Mouse (Mus musculus): ENCODE data around the gene Cdipt.

Cdipt gene

GRCm38 (mm10) chr7:126981601-126982000 is 5.9 kb downstream of the Cdipt start:
- peaks cover 43% of the 10 kb centered on the region for H3K36me3 ChIP-seq (ENCODE audit: insufficient read depth, low read length)
- TF ChIP-seq POU5F1 (IDR thresholded peaks at IDR 0.05; ENCODE audit: borderline replicate concordance, low read length) = no peak
- TF ChIP-seq NANOG (IDR thresholded peaks at IDR 0.05; ENCODE audit: borderline replicate concordance, low read length) = no peak
- no peak for TF ChIP-seq CTCF (conservative IDR thresholded peaks at IDR 0.05; ENCODE audit: low read length)
- no peaks in the 10 kb centered on the region for H3K27me3 ChIP-seq (ENCODE audit: insufficient read depth, low read length)
- H3K4me1 ChIP-seq (replicated peaks; ENCODE audit: low read depth, low read length) = peaks cover 40% of the 10 kb centered on the region
- H3K4me3 ChIP-seq (replicated peaks; ENCODE audit: low read length) = no peak overlapping the region
- H3K9me3 ChIP-seq (ENCODE audit: low read length) = no peaks in the 10 kb centered on the region

GRCm38 (mm10) chr7:126982054-126982453 is 6.3 kb downstream of the Cdipt start:
- TF ChIP-seq CTCF (conservative IDR thresholded peaks at IDR 0.05; ENCODE audit: low read length) = no peak
- Histone ChIP-seq H3K4me3 (replicated peaks; ENCODE audit: low read length) (no peak overlapping the region), H3K4me1 (replicated peaks; ENCODE audit: low read depth, low read length) (peaks cover 42% of the 10 kb centered on the region), H3K36me3 (ENCODE audit: insufficient read depth, low read length) (peaks cover 48% of the 10 kb centered on the region), H3K9me3 (ENCODE audit: low read length) (no peaks in the 10 kb centered on the region), H3K27me3 (ENCODE audit: insufficient read depth, low read length) (no peaks in the 10 kb centered on the region)

DNA sequence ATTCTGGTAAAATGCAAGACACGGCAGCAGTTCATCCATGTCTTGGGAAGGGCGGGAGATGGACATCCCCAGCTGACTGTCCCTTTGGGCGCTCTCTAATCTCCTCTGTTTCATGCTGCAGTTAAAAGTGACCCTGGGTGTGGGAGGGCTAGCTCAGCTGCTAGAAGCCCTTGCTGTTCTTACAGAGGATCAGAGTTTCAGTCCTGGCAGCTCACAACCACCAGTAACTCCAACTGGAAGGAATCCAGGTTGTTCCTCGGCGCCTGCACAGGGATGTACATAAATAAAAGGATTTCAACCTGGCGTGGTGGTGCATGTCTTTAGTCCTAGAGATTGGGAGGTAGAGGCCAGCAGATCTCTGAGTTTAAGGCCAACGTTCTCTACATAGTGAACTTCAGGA is 7.4 kb downstream of the Cdipt start:
- Histone ChIP-seq H3K9me3 (ENCODE audit: low read length) (no peaks in the 10 kb centered on the region), H3K27me3 (ENCODE audit: insufficient read depth, low read length) (no peaks in the 10 kb centered on the region), H3K4me1 (replicated peaks; ENCODE audit: low read depth, low read length) (peaks cover 39% of the 10 kb centered on the region), H3K4me3 (replicated peaks; ENCODE audit: low read length) (no peak overlapping the region), H3K36me3 (ENCODE audit: insufficient read depth, low read length) (peaks cover 49% of the 10 kb centered on the region)
- no peak for TF ChIP-seq POU5F1 (IDR thresholded peaks at IDR 0.05; ENCODE audit: borderline replicate concordance, low read length)
- TF ChIP-seq CTCF (conservative IDR thresholded peaks at IDR 0.05; ENCODE audit: low read length) = no peak
- no peak for TF ChIP-seq NANOG (IDR thresholded peaks at IDR 0.05; ENCODE audit: borderline replicate concordance, low read length)

DNA sequence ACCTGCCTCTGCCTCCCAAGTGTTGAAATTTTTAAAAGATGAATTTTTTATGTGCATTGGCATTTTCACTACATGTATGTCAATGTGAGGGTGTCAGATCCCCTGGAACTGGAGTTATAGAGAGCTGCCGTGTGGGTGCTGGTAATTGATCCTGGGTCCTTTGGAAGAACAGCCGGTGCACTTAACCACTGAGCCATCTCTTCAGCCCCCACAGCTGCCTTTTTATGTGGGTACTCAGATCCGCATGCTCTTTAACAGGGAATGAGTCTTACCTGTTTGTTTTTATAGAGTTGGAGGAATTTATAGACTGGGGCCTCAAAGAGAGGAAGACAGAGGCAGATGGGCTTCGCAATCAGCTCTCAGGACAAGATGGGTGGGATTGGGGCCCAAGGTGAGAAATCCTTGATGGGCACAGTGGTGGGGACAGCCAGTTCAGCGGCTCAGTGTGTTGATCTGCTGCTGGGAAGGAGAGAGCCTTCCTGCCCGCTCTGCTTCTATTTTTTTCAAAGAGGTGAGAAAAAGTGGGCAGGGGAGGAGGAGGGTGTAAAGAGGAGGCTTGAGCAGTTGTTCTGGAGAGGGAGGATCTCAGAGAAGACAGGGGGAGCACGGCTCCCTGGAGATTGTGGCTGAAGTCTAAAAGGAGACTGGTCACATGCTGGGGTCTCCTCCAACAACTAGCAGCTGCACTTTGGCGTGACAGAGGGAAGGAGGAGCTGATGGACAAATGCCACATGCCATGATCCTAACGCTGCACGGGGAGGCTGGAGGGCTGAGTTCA is 9.1 kb downstream of the Cdipt start:
- TF ChIP-seq NANOG (IDR thresholded peaks at IDR 0.05; ENCODE audit: borderline replicate concordance, low read length) (no peak), CTCF (conservative IDR thresholded peaks at IDR 0.05; ENCODE audit: low read length) (no peak), POU5F1 (IDR thresholded peaks at IDR 0.05; ENCODE audit: borderline replicate concordance, low read length) (no peak)

GRCm38 (mm10) chr7:126986319-126986718 is 10.6 kb downstream of the Cdipt start:
- H3K4me3 ChIP-seq (replicated peaks; ENCODE audit: low read length) = 0 out of 2 replicates have a peak overlapping the region, but pooled peaks have one; percentile 21
- no peaks in the 10 kb centered on the region for H3K9me3 ChIP-seq (ENCODE audit: low read length)
- H3K27me3 ChIP-seq (ENCODE audit: insufficient read depth, low read length) = no peaks in the 10 kb centered on the region
- TF ChIP-seq CTCF (conservative IDR thresholded peaks at IDR 0.05; ENCODE audit: low read length) (no peak; the same call in 1 of the 2 replicates), NANOG (IDR thresholded peaks at IDR 0.05; ENCODE audit: borderline replicate concordance, low read length) (no peak), POU5F1 (IDR thresholded peaks at IDR 0.05; ENCODE audit: borderline replicate concordance, low read length) (no peak)
- peaks cover 44% of the 10 kb centered on the region for H3K4me1 ChIP-seq (replicated peaks; ENCODE audit: low read depth, low read length)
- H3K36me3 ChIP-seq (ENCODE audit: insufficient read depth, low read length) = peaks cover 40% of the 10 kb centered on the region

More for the DNA sequence above, 9.1 kb downstream of the Cdipt start:
- H3K4me1 ChIP-seq (replicated peaks; ENCODE audit: low read depth, low read length) = peaks cover 39% of the 10 kb centered on the region
- no peaks in the 10 kb centered on the region for H3K27me3 ChIP-seq (ENCODE audit: insufficient read depth, low read length)
- H3K9me3 ChIP-seq (ENCODE audit: low read length) = no peaks in the 10 kb centered on the region
- H3K4me3 ChIP-seq (replicated peaks; ENCODE audit: low read length) = no peak overlapping the region
- peaks cover 48% of the 10 kb centered on the region for H3K36me3 ChIP-seq (ENCODE audit: insufficient read depth, low read length)

GRCm38 (mm10) chr7:126988816-126989215 is 13.1 kb downstream of the Cdipt start:
- peaks cover 55% of the 10 kb centered on the region for H3K36me3 ChIP-seq (ENCODE audit: insufficient read depth, low read length)
- TF ChIP-seq CTCF (conservative IDR thresholded peaks at IDR 0.05; ENCODE audit: low read length) (no peak), POU5F1 (IDR thresholded peaks at IDR 0.05; ENCODE audit: borderline replicate concordance, low read length) (no peak)
- peaks cover 57% of the 10 kb centered on the region for H3K4me1 ChIP-seq (replicated peaks; ENCODE audit: low read depth, low read length)
- H3K9me3 ChIP-seq (ENCODE audit: low read length) = no peaks in the 10 kb centered on the region
- H3K4me3 ChIP-seq (replicated peaks; ENCODE audit: low read length) = peak overlapping the region; percentile 50
- no peaks in the 10 kb centered on the region for H3K27me3 ChIP-seq (ENCODE audit: insufficient read depth, low read length)

DNA sequence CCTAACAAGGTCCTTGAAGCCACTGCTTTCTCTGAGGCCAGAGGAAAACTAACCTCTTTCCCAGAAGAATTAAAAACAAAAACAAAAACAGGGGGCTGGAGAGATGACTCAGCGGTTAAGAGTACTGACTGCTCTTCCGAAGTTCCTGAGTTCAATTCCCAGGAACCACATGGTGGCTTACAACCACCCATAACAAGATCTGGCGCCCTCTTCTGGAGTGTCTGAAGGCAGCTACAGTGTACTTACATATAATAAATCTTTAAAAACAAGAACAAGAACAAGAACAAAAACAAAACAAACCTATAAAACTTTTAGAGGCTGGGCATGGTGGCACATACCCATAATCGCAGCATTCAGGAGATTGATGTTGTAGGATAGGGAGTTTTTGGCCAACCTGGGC is 20.7 kb downstream of the Cdipt start:
- Histone ChIP-seq H3K9me3 (ENCODE audit: low read length) (no peaks in the 10 kb centered on the region; the same call in 1 of the 2 replicates), H3K36me3 (ENCODE audit: insufficient read depth, low read length) (peaks cover 71% of the 10 kb centered on the region), H3K27me3 (ENCODE audit: insufficient read depth, low read length) (no peaks in the 10 kb centered on the region), H3K4me3 (replicated peaks; ENCODE audit: low read length) (no peak overlapping the region), H3K4me1 (replicated peaks; ENCODE audit: low read depth, low read length) (peaks cover 24% of the 10 kb centered on the region)
- no peak for TF ChIP-seq NANOG (IDR thresholded peaks at IDR 0.05; ENCODE audit: borderline replicate concordance, low read length)
- peak; percentile 46 for TF ChIP-seq CTCF (conservative IDR thresholded peaks at IDR 0.05; ENCODE audit: low read length)

- Histone ChIP-seq H3K4me1 (replicated peaks; ENCODE audit: low read depth, low read length) (peaks cover 36% of the 10 kb centered on the region), H3K36me3 (ENCODE audit: insufficient read depth, low read length) (peaks cover 53% of the 10 kb centered on the region), H3K9me3 (ENCODE audit: low read length) (no peaks in the 10 kb centered on the region; the same call in 1 of the 2 replicates), H3K4me3 (replicated peaks; ENCODE audit: low read length) (no peak overlapping the region), H3K27me3 (ENCODE audit: insufficient read depth, low read length) (no peaks in the 10 kb centered on the region)
- no peak for TF ChIP-seq CTCF (conservative IDR thresholded peaks at IDR 0.05; ENCODE audit: low read length)
- no peak for TF ChIP-seq POU5F1 (IDR thresholded peaks at IDR 0.05; ENCODE audit: borderline replicate concordance, low read length)
- TF ChIP-seq NANOG (IDR thresholded peaks at IDR 0.05; ENCODE audit: borderline replicate concordance, low read length) = no peak
Measured at GRCm38 (mm10) chr7:126999568-126999967, 23.9 kb downstream of the Cdipt start.

GRCm38 (mm10) chr7:127003620-127004019 is 27.9 kb downstream of the Cdipt start:
- Histone ChIP-seq H3K4me3 (replicated peaks; ENCODE audit: low read length) (peak overlapping the region; percentile 49), H3K27me3 (ENCODE audit: insufficient read depth, low read length) (no peaks in the 10 kb centered on the region), H3K9me3 (ENCODE audit: low read length) (no peaks in the 10 kb centered on the region), H3K36me3 (ENCODE audit: insufficient read depth, low read length) (peaks cover 24% of the 10 kb centered on the region), H3K4me1 (replicated peaks; ENCODE audit: low read depth, low read length) (peaks cover 64% of the 10 kb centered on the region)
- TF ChIP-seq NANOG (IDR thresholded peaks at IDR 0.05; ENCODE audit: borderline replicate concordance, low read length) (no peak), CTCF (conservative IDR thresholded peaks at IDR 0.05; ENCODE audit: low read length) (no peak), POU5F1 (IDR thresholded peaks at IDR 0.05; ENCODE audit: borderline replicate concordance, low read length) (no peak)
